Mouse (Mus musculus) embryonic facial prominence, embryonic 11.5 days (tissue): ENCODE measurements around the gene Sv2c. TPM values are rescaled to one million over a fixed set of nuclear protein-coding genes. Genes with fewer than 3 reads are reported as not detected.
"Not testable (repeated sequence)": the region's sequence is repeated elsewhere in the genome, so short reads cannot be mapped to it uniquely, and the experiment has no call there.

Experiments
- ATAC-seq: fragments of 200-750 bp; cut with Nextera tagmentation; replicated peaks from 2 replicates; pipeline ENCODE4 v1.8.0; 2017; ENCODE audit warnings: low read depth; ENCODE audit not compliant: insufficient number of reproducible peaks, low FRiP score, low TSS enrichment
- DNase-seq: peaks from one replicate; pipeline ENCODE4 v3.0.0-alpha.2; 2015; ENCODE audit warnings: low spot score
- H3K27ac ChIP-seq: fragments of 300-500 bp; sonication (generic); replicated peaks from 2 replicates; pipeline ENCODE4 v1.5.1; 2014; ENCODE audit warnings: mild to moderate bottlenecking, low read depth, low read length, control low read depth
- H3K27me3 ChIP-seq: fragments of 300-500 bp; sonication (generic); 2 replicates; pipeline ENCODE4 v1.6.1; 2014; ENCODE audit warnings: mild to moderate bottlenecking, low read length, moderate library complexity, mixed read lengths; ENCODE audit not compliant: control insufficient read depth, insufficient read depth
- H3K36me3 ChIP-seq: fragments of 300-500 bp; sonication (generic); replicated peaks from 2 replicates; pipeline ENCODE4 v1.6.1; 2014; ENCODE audit warnings: low read depth, mild to moderate bottlenecking, low read length, moderate library complexity, mixed read lengths; ENCODE audit not compliant: control insufficient read depth, insufficient read depth
- H3K4me1 ChIP-seq: fragments of 300-500 bp; sonication (generic); 2 replicates; pipeline ENCODE4 v1.6.1; 2014; ENCODE audit warnings: low read length, mixed read lengths; ENCODE audit not compliant: control insufficient read depth, insufficient read depth
- H3K4me2 ChIP-seq: fragments of 300-500 bp; sonication (generic); 2 replicates; pipeline ENCODE4 v1.6.1; 2014; ENCODE audit warnings: low read depth, mild to moderate bottlenecking, control low read depth, low read length, moderate library complexity
- H3K4me3 ChIP-seq: fragments of 300-500 bp; sonication (generic); 2 replicates; pipeline ENCODE4 v1.5.1; 2014; ENCODE audit warnings: low read depth, low read length, control low read depth
- H3K9ac ChIP-seq: fragments of 300-500 bp; sonication (generic); replicated peaks from 2 replicates; pipeline ENCODE4 v1.6.1; 2014; ENCODE audit warnings: mild to moderate bottlenecking, control low read depth, low read length
- H3K9me3 ChIP-seq: fragments of 300-500 bp; sonication (generic); replicated peaks from 2 replicates; pipeline ENCODE4 v1.6.1; 2016; ENCODE audit warnings: mild to moderate bottlenecking, low read length, inconsistent platforms, mixed read lengths; ENCODE audit not compliant: control insufficient read depth
- WGBS: fragments of 180-500 bp; shearing (Covaris S2); extraction: QIAGEN DNeasy Blood & Tissue Kit; methylation state at CpG from one replicate; pipeline ENCODE4 v1.1.7; 2014; 5-methylcytosine and 5-hydroxymethylcytosine counted together
- polyA plus RNA-seq: library from polyadenylated mRNA; unstranded; fragments of >200 nt; fragmentation: Nextera tagmentation; extraction: Ambion mirVana; gene quantifications from 2 replicates; pipeline ENCODE4 v1.2.1, GENCODE M21; 2014

Gene Sv2c
- polyA plus RNA-seq, 1 experiment from 2014 or later, result 1.7 TPM

GRCm38 (mm10) chr13:95987147-95987546 is 145.2 kb downstream of the Sv2c start:
- H3K9me3 ChIP-seq, result no peaks in the 10 kb centered on the region
- DNase-seq (no peak), ATAC-seq (no peak)
- no peak overlapping the region for H3K27ac ChIP-seq
- H3K4me3 ChIP-seq, result no peak overlapping the region
- no peak overlapping the region for H3K9ac ChIP-seq
- H3K4me2 ChIP-seq, result no peak overlapping the region
- H3K4me1 ChIP-seq, result no peaks in the 10 kb centered on the region
- no peaks in the 10 kb centered on the region for H3K36me3 ChIP-seq
- no peaks in the 10 kb centered on the region for H3K27me3 ChIP-seq
- WGBS, result 88% methylated on average over 5 of the region's 5 CpGs

GRCm38 (mm10) chr13:95986375-95986774 is 146.0 kb downstream of the Sv2c start:
- Histone ChIP-seq H3K27ac (no peak overlapping the region), H3K4me2 (no peak overlapping the region), H3K9ac (no peak overlapping the region), H3K36me3 (no peaks in the 10 kb centered on the region), H3K4me1 (no peaks in the 10 kb centered on the region), H3K4me3 (no peak overlapping the region), H3K9me3 (no peaks in the 10 kb centered on the region), H3K27me3 (no peaks in the 10 kb centered on the region)
- DNase-seq (peak; percentile 49), ATAC-seq (no peak)
- WGBS, result 74% methylated on average over 13 of the region's 13 CpGs

GRCm38 (mm10) chr13:95975225-95975624 is 157.2 kb downstream of the Sv2c start:
- no peaks in the 10 kb centered on the region for H3K9me3 ChIP-seq
- 74% methylated on average over 10 of the region's 10 CpGs for WGBS
- no peak overlapping the region for H3K4me2 ChIP-seq
- no peak overlapping the region for H3K9ac ChIP-seq
- DNase-seq (no peak), ATAC-seq (no peak)
- H3K36me3 ChIP-seq, result no peaks in the 10 kb centered on the region
- H3K4me1 ChIP-seq, result no peaks in the 10 kb centered on the region
- H3K27me3 ChIP-seq, result no peaks in the 10 kb centered on the region
- no peak overlapping the region for H3K4me3 ChIP-seq
- no peak overlapping the region for H3K27ac ChIP-seq

- H3K36me3 ChIP-seq, result no peaks in the 10 kb centered on the region
- DNase-seq, result no peak
- H3K27me3 ChIP-seq, result no peaks in the 10 kb centered on the region
- no peak overlapping the region for H3K27ac ChIP-seq
- no peaks in the 10 kb centered on the region for H3K9me3 ChIP-seq
- no peaks in the 10 kb centered on the region for H3K4me1 ChIP-seq
- no peak overlapping the region for H3K9ac ChIP-seq
- ATAC-seq, result no peak
- H3K4me3 ChIP-seq, result no peak overlapping the region
- 89% methylated on average over 11 of the region's 11 CpGs for WGBS
- no peak overlapping the region for H3K4me2 ChIP-seq
Observed at GRCm38 (mm10) chr13:95974106-95974505, 158.3 kb downstream of the Sv2c start.

- Histone ChIP-seq H3K9ac (no peak overlapping the region), H3K9me3 (no peaks in the 10 kb centered on the region), H3K27ac (no peak overlapping the region), H3K4me1 (no peaks in the 10 kb centered on the region), H3K4me3 (no peak overlapping the region), H3K27me3 (no peaks in the 10 kb centered on the region), H3K4me2 (no peak overlapping the region), H3K36me3 (no peaks in the 10 kb centered on the region)
- ATAC-seq (peak; percentile 71; the same call in 1 of the 2 replicates), DNase-seq (peak; percentile 78)
- WGBS, result 56% methylated on average over 11 of the region's 11 CpGs
Observed at GRCm38 (mm10) chr13:95973368-95973958, 158.9 kb downstream of the Sv2c start.

- H3K4me3 ChIP-seq, H3K4me2 ChIP-seq, H3K9me3 ChIP-seq, H3K9ac ChIP-seq, H3K27me3 ChIP-seq, DNase-seq, H3K27ac ChIP-seq, H3K4me1 ChIP-seq, ATAC-seq, H3K36me3 ChIP-seq: not testable (repeated sequence)
- WGBS, result 76% methylated on average over 2 of the region's 2 CpGs
Observed at GRCm38 (mm10) chr13:95968031-95968430, 164.3 kb downstream of the Sv2c start.

- Histone ChIP-seq H3K4me2 (no peak overlapping the region), H3K27me3 (no peaks in the 10 kb centered on the region), H3K4me3 (no peak overlapping the region), H3K36me3 (no peaks in the 10 kb centered on the region), H3K4me1 (no peaks in the 10 kb centered on the region; the same call in 1 of the 2 replicates), H3K9me3 (no peaks in the 10 kb centered on the region), H3K27ac (no peak overlapping the region), H3K9ac (no peak overlapping the region)
- ATAC-seq (no peak), DNase-seq (no peak)
- WGBS, result 65% methylated on average over 6 of the region's 6 CpGs
Observed at GRCm38 (mm10) chr13:95966791-95967190, 165.6 kb downstream of the Sv2c start.

- 41% methylated on average over 6 of the region's 6 CpGs for WGBS
- H3K4me1 ChIP-seq, result no peaks in the 10 kb centered on the region; the same call in 1 of the 2 replicates
Observed at GRCm38 (mm10) chr13:95965596-95965995, 166.8 kb downstream of the Sv2c start.

More at GRCm38 (mm10) chr13:95965596-95965995, 166.8 kb downstream of the Sv2c start:
- Histone ChIP-seq H3K4me3 (no peak overlapping the region), H3K27ac (0 out of 2 replicates have a peak overlapping the region, but pooled peaks have one; percentile 28), H3K9ac (no peak overlapping the region), H3K9me3 (no peaks in the 10 kb centered on the region), H3K4me2 (no peak overlapping the region), H3K36me3 (no peaks in the 10 kb centered on the region), H3K27me3 (no peaks in the 10 kb centered on the region)
- peak; percentile 53 for DNase-seq
- ATAC-seq, result no peak
